Mouse (Mus musculus) adrenal gland, postnatal 36 days (tissue): ENCODE data around the gene Krt83. TPM values are rescaled to one million over a fixed set of nuclear protein-coding genes. Genes with fewer than 3 reads are reported as not detected.
"Not testable (repeated sequence)": the region's sequence is repeated elsewhere in the genome, so short reads cannot be mapped to it uniquely, and the experiment has no call there.

Experiments used
- DNase-seq, 2 experiments: peaks; one replicate each; pipeline ENCODE4 v3.0.0; 2021; ENCODE audit warnings: mixed read lengths in 1 of 2
- long read RNA-seq, 2 experiments: library from polyadenylated mRNA; stranded (forward); transcript quantifications; one replicate each; pipeline ENCODE4 v2.0.0; 2021; ENCODE audit warnings: borderline sequencing depth in 2 of 2
- total RNA-seq, 2 experiments: library from RNA; stranded (reverse); gene quantifications; 2 replicates each; pipeline ENCODE4 v1.2.3; 2021

Gene Krt83
- total RNA-seq: not detected
- long read RNA-seq, experiment 1: 0 reads
- long read RNA-seq, experiment 2: 0 reads

DNA sequence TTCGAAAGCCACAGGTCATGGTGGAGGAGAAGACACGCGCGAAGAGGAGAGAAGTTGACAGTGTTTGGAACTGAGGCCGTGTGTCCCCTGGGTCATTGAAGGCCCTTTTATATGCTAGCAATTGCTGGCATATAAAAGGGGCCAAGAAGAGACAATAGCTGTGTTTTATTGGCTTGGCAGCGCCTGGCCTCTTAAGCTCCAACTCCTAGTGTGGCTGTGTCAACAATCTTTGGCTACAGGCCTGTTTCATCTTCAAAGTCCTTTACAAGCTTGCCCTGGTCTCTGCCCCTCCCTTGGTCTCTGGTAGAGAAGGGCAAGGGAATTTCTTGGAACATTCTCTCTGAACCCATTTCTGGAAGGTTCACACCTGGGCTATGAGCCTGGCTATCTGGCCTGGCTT lies at the start of gene Krt83:
Gene Krt83, minus strand, starts transcription at position 82 of the 400 bp plus-strand sequence.
- no peak for DNase-seq

DNA sequence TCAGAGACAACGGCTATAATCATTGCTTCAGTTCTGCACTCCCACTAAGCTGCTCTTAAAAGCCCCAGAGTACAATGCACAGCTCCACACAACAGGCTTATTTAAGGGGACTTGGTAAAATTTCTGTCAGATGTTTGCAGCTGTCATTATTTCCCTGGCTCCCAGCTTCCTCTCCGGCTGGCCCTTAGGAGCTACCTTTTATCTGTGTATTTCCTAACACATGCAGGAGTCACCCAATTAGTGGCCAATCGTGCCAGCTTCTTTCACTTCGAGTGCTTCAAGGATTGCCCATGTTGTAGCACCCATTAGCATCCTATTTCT lies 47.2 kb upstream of the Krt83 start:
- no peak for DNase-seq

DNA sequence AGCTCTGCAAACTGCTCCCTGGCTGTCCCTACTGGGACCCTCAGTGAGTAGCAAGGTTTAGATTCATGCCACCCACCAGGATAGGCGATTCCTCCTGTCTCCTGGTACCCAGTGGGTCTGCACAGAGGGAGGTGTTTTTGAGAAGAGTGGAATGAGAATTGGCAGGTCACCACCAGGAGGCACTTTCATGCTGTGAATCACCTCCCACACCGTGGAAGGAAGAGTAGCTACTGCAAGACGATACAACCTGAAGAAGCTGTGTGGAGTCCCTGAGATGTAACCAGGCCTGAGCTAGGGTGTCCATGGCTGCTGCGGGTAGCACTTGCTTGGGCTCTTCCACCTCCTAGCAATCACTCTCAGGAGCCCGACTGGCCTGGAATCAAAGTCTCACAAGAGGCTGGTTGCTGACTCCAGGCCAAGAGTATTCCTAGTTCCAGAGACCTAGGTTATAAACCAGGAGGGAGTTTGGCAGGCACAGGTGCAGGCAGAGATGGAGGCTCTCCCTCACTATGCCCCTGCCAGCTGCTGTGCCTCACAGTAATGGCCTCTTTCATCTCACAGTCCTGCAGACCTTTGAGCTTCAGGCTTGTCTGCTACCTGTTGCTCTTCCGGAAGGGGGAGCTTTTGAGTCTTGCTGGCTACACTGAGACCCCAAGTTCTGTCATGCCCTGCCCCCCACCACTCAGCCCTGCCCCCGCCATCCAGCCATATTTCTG lies 46.7 kb upstream of the Krt83 start:
- no peak for DNase-seq

DNA sequence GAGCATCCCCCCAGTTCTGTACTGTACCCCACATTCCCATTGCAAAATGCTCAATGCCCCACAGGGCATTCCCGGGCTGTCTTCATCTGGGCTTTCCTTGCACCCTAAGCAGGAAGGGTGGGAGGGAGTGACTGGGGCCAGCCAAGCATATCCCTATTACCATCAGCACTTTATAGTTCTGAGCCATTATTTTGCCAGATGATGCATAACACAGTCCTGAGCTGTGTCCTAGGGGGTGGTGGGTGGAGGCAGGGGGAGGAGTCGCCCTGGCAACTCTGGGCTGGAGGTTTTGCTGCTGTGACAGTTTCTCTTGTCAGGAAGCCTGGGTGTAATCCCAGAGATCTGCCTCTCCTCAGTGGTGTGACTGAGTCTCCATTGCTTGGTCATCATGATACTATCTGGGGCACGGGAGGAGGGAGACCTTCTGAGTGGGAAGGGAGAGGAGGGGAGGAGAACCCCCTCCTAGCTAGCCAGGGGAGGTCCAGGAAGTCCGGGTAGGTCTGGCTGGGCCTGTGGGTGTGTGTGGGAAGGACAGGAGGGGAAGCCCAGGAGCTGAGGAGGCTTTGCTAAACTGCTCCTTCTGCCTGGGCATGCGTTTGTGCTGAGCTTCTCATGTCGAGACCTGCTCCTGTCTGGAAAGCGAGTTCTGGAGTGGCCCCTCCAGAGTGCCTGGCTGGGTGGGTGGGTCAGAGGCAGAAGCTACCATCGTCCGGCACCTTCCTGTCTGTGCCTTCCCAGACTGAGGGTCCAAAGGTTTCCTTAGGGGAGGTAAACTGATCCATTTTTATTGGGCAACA lies 44.9 kb upstream of the Krt83 start:
- no peak for DNase-seq

DNA sequence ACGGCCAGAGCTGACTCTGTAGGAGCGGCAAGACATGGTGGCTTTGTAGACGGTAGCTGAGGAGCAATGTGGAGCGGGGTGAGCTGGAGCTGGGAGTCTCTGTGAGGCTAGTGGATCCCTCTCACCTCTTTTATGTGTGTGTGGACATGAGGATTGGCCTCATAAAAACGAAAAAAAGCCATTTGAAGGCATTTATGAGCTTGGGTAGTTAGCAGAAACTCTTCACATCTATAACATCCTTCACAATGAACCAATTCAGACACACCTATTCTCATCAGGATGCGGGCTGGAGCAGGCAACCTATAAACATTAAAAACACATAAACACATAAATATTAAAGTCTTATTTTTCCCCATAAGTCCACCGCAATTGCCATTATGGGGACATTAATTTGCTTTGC lies 41.4 kb upstream of the Krt83 start, which contains the start of gene Krt84:
Gene Krt84, minus strand, starts transcription at position 101 of the 400 bp plus-strand sequence.
- no peak for DNase-seq

DNA sequence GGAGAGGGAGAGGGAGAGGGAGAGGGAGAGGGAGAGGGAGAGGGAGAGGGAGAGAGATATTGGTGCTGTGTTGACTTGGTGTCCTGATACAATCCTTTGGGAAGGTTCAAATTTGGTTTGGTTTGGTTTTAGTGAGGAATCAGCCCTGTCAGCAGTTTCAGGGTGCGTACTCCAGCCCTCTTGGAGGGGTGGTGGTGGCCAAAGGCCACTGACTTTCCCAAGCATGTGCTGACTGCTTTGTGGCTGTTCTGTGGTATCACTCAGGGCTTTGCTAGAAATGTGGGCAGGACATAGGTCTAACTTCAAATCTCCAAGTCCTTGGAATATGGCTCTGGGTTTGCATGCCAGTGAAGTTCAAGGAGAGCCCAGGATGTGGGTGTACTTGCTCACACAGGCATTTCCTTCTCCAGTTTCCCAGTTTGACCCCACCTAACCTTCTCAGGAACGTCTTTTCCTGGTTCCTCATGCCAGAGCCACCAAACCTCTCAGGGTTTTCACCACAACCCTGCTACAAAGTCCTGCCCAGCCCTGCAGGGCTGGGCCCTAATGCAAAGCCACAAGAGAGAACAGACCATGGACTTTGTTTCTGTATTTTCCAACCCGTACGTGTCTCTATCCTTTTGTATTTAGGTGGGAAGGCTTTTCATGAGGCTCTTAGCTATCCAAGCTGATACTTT lies 31.4 kb upstream of the Krt83 start:
- no peak for DNase-seq

DNA sequence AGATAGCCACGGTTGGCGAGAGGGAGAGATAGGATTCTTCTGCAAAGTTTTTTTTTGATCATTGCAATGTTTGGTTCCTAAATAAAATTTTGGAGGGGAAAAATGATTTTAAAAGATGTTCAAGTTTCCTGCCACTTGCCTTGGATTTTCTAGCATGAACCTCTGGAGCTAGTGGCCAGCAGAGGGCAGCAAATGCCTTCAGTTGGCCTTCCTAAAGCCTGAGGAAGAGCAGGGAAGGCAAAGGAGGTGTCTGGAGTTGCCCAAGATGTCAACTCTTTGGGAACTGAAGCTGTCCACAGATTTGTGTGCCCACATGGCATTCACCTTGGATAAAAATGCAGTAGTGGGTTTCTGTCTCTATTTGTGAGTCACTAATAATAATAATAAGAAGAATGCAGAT lies 28.5 kb upstream of the Krt83 start:
- DNase-seq: peak; percentile 81 to 86

DNA sequence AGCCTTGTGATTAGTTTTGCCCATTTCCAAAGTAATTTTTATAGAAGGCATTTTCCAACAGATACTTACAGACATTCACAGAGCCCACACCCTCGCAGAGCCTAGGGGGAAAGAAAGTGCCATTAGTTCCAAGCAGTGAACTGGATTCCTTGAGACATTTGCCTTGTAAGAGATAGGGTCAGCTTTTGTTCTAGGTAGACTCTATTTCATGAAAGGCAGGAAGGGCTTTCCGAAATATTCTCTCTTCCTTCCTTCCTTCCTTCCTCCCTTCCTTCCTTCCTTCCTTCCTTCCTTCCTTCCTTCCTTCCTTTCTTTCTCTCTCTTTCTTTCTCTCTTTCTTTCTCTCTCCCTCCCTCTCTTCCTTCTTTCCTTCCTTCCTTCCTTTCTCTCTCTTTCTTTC lies 25.8 kb upstream of the Krt83 start, which contains the start of gene Gm49425:
Gene Gm49425, minus strand, starts transcription at position 101 of the 400 bp plus-strand sequence.
- DNase-seq: not testable (repeated sequence)

DNA sequence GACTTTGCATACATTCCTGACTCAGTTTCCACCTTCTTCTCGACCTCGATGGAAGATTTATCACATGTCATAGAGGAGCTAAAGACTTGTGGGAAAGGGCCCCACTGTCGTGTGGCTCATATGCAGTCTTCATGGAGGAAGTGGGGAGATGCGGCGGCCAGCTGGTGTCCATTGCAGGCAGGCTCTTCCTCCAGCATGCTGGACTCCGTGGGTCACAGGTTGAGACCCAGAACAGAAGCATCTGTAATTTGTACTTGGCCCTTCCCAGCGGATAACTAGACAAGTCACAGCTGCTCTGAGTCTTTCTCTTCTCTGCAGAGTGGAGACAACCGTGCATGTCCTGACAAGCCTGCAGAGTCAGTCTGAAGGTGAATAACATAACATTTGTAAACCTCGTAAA lies 16.9 kb upstream of the Krt83 start:
- DNase-seq: no peak

DNA sequence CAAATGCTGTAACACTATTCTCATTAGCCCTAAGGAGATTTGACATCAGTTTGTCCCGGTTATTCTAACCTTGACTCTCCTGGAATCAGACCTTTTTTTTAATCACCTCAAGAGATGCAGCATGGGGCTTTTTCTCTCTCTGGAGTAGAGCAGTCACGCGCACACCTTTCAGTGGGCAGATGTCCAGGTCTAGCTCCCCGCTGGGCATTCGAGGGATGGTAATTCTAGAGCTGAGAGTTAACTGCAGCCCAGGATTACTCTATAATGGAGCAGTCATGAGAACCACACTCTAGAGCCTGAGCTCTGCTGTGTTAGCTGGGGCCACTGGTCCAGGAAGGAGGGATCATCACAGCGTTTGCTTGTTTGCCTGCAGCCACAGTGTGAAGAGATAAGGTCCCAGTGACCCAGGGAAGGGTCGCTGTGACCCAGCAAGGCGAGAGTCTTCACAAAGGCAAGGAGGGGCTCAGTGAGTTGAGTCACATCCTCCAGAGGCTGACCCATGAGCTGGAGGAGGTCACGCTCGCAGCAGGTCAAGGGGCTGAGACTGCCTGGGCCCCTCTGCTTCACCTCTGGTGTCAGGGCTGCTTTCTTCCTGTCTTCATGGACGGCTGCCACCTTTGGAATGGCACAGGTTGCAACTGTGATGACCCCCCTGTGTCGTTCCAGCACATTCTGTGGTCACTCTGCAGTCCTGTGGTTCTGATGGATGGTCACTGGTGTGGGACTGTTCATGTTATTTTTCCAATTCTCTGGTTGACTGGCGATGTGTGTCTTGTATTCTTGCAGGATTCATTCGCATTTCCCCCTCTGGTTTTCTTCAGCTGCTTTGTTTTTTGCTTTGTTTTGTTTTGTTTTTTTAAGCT lies 15.8 kb upstream of the Krt83 start:
- no peak for DNase-seq

DNA sequence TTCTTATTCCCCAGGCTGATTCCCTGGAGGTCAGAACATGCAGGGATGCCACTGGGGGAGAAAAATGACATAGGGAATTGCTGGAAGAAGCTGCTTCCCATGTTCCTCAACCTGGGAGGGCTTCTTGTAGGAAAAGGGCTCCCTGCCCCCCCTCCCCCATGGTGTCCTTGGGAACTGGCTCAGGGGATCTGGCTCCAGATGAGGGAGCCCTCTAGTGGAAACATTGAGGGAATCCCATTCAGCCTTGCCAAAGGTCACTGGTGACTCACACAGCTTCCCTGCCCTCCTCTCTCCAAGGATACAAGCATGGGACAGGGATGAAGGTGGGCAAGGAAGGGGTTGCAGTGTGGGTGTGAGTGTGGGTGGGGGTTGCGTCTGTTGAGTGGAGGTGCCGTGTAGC lies 5.9 kb upstream of the Krt83 start:
- DNase-seq: peak; percentile 80 to 83

DNA sequence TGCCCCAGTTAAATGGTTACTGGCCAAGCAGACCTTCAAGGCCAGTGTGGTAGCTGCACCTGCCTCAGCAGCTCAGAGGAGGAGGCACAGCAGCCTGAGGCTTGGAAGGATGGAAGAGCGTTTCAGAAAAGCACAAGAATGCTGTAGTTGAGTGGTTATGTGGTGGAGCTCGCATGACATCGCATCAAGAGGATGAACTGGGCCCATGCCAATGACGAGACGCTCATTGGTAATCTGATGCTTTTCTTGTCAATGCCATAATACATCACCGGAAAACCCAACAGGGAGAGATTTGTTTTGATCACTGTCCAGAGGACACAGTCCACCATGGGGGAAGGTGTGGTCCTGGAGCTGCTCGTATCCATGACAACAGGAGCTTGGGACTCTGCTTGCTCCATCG lies 4.0 kb upstream of the Krt83 start:
- DNase-seq: no peak

DNA sequence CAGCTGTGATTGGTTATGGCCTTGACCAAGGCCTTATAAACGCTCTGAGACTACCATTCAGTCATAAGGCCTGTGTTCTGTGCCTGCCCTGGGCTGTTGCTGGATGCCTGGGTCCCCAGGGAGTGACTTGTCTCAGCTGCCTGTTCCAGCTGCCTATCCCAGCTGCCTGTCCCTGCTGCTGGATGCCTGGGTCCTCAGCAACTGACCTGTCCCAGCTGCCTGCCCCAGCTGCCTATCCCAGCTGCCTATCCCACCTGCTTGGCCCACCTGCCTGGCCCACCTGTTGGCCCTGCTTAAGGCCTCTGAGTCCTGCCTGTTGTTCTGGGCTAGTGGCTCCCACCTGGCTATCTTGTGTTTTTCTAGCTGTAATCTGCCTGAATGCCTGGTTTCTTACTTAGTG lies 2.9 kb upstream of the Krt83 start:
- no peak for DNase-seq

DNA sequence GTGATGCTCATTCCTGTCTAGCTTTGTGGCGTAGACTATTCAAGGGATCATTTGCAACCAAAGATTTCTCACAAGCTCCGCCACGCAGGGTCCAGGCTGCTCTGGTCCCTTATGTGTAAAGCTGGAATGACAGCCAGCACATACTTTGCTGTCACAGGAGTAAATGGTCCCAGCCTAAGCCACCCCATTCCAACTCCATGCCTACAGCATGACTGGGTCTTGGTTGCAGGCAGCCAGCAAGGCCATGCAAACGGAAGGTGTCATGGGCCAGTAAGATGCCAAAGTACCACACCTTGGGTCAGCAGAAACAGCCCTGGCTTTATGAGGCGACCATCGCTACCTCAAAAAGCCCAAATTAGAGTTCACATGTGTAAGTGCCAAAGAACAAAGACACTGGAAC lies 2.4 kb upstream of the Krt83 start:
- no peak for DNase-seq

DNA sequence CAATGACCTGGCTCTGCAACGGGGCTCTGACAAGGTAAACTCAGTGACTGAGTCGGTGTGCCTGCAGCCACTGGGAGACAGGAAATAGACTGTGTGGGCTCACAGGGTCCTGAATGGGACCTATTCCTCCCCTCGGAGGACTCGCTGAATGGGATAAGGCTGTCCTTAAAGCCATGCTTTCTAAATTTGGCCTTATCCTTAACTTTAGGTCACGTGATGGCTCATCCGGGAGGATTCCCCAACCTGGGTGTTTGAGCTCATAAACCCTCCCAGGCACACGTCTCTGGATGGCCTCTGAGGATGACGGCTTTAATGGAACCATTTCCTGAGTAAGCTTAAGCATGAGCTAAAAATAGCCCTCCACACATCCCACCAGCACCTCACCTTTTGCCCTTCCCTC lies 1.4 kb upstream of the Krt83 start:
- DNase-seq: no peak

DNA sequence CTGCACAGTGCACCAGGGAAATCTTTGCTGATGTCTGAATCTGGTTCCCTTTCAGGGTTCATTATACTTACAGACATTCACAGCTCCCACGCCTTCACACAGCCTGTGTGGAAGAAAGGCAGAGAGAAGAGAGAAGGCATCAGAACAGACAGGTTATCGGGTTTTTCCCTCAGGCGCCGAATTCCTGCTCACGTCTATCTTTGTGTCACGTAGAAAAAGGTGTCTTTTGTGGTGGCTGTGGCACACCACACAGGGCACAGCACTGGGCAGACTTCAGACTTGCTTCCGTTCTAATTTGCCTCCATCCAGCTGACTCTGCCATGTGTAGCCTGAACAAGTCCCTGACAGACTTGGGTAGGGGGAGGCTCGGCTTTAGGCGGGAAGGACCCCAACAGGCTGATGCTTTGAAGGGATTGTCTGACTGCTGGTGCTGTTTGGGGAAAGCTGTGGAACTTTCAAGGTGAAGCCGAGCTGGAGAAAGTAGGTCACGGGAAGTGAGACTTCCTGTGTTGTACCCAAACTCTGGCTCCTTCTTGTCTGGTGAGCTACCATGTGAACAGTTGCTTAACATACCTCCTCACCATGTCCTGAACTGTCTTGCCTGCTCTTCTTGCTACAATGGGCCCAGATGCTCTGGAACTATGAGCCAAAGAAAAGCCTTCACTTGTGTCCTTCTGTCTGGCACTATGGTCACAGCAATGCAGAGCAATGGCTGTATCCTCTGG lies 5.2 kb downstream of the Krt83 start:
- no peak for DNase-seq

DNA sequence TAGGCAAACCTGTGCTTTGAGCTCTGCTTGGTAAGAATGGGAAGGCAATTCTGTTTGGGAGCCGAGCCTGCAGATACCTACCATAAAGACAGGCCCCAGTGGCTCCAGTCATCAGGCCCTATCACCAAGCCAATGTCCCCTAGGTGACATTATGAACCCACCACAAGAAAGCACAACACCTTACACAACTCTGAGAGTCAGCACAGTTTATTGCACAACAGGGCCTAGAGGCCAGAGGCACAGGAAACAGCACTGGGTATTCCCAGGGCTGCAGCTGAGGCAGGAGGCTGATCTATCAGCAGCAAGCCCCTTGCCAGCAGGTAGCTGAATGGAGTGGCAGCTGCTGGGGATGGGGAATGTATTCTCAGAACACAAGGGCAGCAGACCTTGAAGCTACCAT lies 6.4 kb downstream of the Krt83 start:
- no peak for DNase-seq

DNA sequence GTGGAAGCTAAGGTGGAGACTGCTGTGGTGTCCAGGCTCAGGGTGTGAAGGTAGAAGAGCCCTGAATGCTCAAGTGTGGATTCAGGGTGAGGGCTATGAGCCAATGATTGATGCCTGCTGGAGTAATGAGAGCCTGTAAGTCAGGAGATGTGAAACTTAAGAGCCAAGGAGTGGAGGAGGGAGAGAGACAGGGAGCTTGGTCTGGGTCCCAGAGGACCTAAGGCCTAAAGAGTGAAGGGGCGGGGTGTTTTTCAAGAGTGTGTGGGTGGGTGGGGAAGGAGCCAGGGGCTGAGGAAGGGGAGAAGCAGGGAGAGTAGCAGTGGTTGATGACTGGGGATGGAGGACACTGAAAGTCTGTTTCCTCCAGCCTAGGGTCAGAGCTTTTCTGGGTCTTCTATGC lies 7.7 kb downstream of the Krt83 start:
- no peak for DNase-seq

DNA sequence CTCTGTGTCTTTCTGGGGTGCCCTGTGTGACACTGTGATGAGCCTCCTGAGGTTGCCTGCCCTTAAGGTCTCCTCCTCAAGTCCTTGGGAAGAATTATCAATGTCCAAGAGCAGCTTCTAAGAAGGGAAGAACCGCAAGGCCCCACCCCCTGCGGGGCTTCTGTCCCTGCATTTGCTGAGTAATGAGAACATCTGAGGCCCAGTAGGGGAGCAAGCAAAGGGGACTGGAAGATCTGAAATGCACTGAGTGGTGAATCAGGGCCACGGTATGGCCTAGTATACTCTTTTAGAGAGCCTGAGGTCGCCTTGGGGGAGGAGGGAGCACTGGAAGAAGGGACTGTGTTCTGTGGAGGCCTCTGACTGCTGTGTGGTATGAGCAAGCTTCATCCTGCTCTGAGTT lies 9.3 kb downstream of the Krt83 start:
- DNase-seq: no peak

DNA sequence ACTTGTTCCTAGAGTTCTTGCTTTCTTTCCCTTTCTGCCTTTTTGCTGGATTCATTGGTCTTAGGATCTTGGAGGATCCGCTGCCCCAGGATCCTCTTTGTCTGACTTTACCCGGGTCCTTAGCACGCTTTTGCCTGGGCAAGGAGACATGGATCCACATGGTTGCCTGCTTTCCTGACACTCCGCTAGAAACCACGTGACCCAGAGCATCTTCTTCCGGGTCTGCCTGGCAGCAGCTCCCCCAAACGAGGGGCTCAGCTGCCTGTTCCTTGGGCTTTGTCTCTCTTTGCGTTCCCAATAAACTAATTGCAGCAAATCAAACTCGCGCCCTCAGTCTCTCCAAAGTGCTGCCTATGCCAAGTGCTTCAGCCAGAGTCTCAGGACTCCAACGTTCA lies 11.6 kb downstream of the Krt83 start:
- no peak for DNase-seq

DNA sequence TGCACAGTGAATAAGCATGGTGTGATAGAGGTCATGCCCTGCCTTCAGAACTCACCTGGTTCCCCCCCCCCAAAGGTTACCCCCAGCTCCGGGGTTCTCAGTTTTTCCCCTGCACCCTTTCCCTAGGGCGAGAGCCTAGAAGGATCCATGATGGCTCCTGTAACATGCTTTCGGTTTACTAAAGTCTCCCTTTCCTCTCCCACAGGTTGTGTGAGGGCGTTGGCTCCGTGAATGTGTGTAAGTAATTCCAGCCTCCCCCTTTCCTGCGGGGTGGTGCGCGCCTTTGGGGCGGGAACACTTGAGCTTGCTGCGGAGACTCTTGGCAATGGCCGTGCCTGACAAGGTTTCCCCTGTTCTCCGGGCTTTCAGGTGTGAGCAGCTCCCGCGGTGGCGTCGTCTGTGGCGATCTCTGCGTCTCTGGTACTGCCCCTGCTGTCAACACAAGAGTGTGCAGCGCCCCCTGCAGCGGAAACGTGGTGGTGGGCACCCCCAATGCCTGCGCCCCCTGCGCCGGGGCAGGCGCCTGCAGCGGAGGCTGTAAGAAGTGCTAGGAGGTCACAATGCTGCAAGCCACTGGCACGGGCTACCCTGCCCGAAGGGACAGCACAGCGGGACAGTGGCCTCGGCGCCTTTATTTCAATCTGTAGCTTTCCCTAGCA lies 12.2 kb downstream of the Krt83 start:
- peak; percentile 50 to 59 for DNase-seq
